Mouse (Mus musculus) liver, adult 2 months (tissue): ENCODE measurements at regions not wholly inside any gene's neighbourhood (a gene's known extent, or its start where the extent isn't known, plus 50 kb on each side); places are given as distances from the start of the nearest gene placed in this dataset.
"Not testable (repeated sequence)": the region's sequence is repeated elsewhere in the genome, so short reads cannot be mapped to it uniquely, and the experiment has no call there.

Experiments
- CTCF ChIP-seq: fragments of 200-500 bp; IDR thresholded peaks from 2 replicates; pipeline ENCODE4 v1.5.1; 2011; ENCODE audit warnings: low read depth, low read length, control low read depth
- POLR2A ChIP-seq: fragments of 200-500 bp; IDR thresholded peaks from 2 replicates; pipeline ENCODE4 v1.6.1; 2011; ENCODE audit warnings: low read length, control low read depth; ENCODE audit not compliant: insufficient read depth; ENCODE audit errors: extremely low read depth

- not testable (repeated sequence) for TF ChIP-seq CTCF, POLR2A
Measured at GRCm38 (mm10) chr17:50353818-50354217, 60.4 kb upstream of the Dazl start.
